Mouse (Mus musculus): ENCODE results near the gene Cep131. TPM values are rescaled to one million over a fixed set of nuclear protein-coding genes. Genes with fewer than 3 reads are reported as not detected.

Gene Cep131
- polyA plus RNA-seq, 1 experiment from 2014 or later = 28.8 TPM

DNA sequence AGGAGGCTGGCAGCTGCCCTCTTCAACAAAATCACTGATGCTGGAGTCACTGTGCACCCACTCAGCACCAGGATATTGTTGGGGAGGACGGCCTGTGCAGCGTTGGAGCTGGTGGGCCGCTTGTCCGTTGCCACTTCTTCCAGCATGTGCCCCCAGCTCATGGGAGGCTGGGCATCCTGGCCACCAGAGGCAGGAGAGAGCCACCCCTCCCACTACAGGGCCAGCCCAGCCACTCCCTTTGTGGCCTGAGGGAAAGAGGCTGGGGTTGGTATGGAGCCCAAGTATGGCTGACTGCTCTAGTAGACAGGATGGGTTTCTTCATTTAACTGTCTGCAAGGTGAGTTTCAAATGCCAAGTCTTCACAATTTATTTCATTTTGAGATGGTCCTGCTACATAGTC lies 71.9 kb downstream of the Cep131 start:
- WGBS = 89% methylated on average over 4 of the region's 4 CpGs
- peaks cover 15% of the 10 kb centered on the region for H3K4me1 ChIP-seq
- H3K27me3 ChIP-seq = peaks cover 12% of the 10 kb centered on the region; the same call in 1 of the 2 replicates
- H3K9ac ChIP-seq = no peak overlapping the region
- H3K4me2 ChIP-seq = no peak overlapping the region
- H3K9me3 ChIP-seq = no peaks in the 10 kb centered on the region
- H3K27ac ChIP-seq = no peak overlapping the region
- ATAC-seq (ENCODE audit: borderline replicate concordance, extremely low read depth, low FRiP score, low TSS enrichment) = no peak
- H3K4me3 ChIP-seq = no peak overlapping the region
- H3K36me3 ChIP-seq = no peaks in the 10 kb centered on the region

MicroRNA genes within 50 kb of the gene (microRNA counts, 519-probe panel; counts per million panel counts)
- microRNA mmu-miR-338-3p (2,720 counts per million, percentile 69 among the panel's probes with 10 or more counts), microRNA mmu-miR-338-5p (2,366 counts per million, percentile 39 among the panel's probes with 10 or more counts)

Small RNA genes lying within 50 kb of the gene (microRNA-seq; reads per million reads assigned to microRNA genes)
- gene Gm25948 (not detected), gene Mir3065 (not detected), gene Mir338 (not detected)

Other genes starting within 250 kb of the Cep131 start
- 99.3 and 100 TPM in 2 replicates for gene Chmp6, start 173.4 kb downstream of the Cep131 start, polyA plus RNA-seq (2015; fragmentation: Nextera tagmentation; extraction: Ambion mirVana)
- gene Baiap2, start 144.1 kb downstream of the Cep131 start, polyA plus RNA-seq (2015; fragmentation: Nextera tagmentation; extraction: Ambion mirVana) = 26.2 and 28.9 TPM in 2 replicates
- gene Aatk, start 39.7 kb downstream of the Cep131 start, polyA plus RNA-seq (2015; fragmentation: Nextera tagmentation; extraction: Ambion mirVana) = 2.1 and 3.3 TPM in 2 replicates
- 12.2 and 14.2 TPM in 2 replicates for gene Tepsin, start 11.9 kb upstream of the Cep131 start, polyA plus RNA-seq (2015; fragmentation: Nextera tagmentation; extraction: Ambion mirVana)
- 68.0 and 75.9 TPM in 2 replicates for gene Ndufaf8, start 12.1 kb upstream of the Cep131 start, polyA plus RNA-seq (2015; fragmentation: Nextera tagmentation; extraction: Ambion mirVana)
- 91.2 and 92.1 TPM in 2 replicates for gene Slc38a10, start 64.5 kb upstream of the Cep131 start, polyA plus RNA-seq (2015; fragmentation: Nextera tagmentation; extraction: Ambion mirVana)
- 8.7 and 9.2 TPM in 2 replicates for gene Bahcc1, start 146.1 kb upstream of the Cep131 start, polyA plus RNA-seq (2015; fragmentation: Nextera tagmentation; extraction: Ambion mirVana)

Measured in lung, embryonic 15.5 days (tissue).